Mouse (Mus musculus) bone marrow, adult 2 months (tissue): Measurements from ENCODE around the gene Serp2. TPM values are rescaled to one million over a fixed set of nuclear protein-coding genes. Genes with fewer than 3 reads are reported as not detected.

Experiments
- H3K27ac ChIP-seq: fragments of 200-500 bp; 2 replicates; pipeline ENCODE4 v1.5.1; 2012; ENCODE audit warnings: low read depth, mild to moderate bottlenecking, control low read depth, inconsistent platforms, low read length; ENCODE audit not compliant: control insufficient read depth, poor library complexity, insufficient read depth
- H3K4me1 ChIP-seq: fragments of 200-500 bp; 2 replicates; pipeline ENCODE4 v1.6.1; 2011; ENCODE audit warnings: low read length; ENCODE audit not compliant: control insufficient read depth, insufficient read depth
- H3K4me3 ChIP-seq: fragments of 200-500 bp; replicated peaks from 2 replicates; pipeline ENCODE3; 2011; ENCODE audit warnings: mild to moderate bottlenecking, low read depth, low read length, control low read depth; ENCODE audit not compliant: control insufficient read depth
- CTCF ChIP-seq: fragments of 200-500 bp; IDR thresholded peaks from 2 replicates; pipeline ENCODE4 v1.5.1; 2011; ENCODE audit warnings: low read length, control low read depth; ENCODE audit not compliant: control insufficient read depth, insufficient read depth
- POLR2A ChIP-seq: fragments of 200-500 bp; IDR thresholded peaks from 2 replicates; pipeline ENCODE4 v1.6.1; 2011; ENCODE audit warnings: low read depth, mild to moderate bottlenecking, control low read depth, low read length, borderline replicate concordance; ENCODE audit not compliant: control insufficient read depth
- WGBS: fragments of 180-500 bp; shearing (Covaris S2); methylation state at CpG from one replicate; pipeline ENCODE4 v1.1.7; 2018; 5-methylcytosine and 5-hydroxymethylcytosine counted together
- polyA plus RNA-seq: library from polyadenylated mRNA; stranded (reverse); fragments of >200 nt; gene quantifications from 2 replicates; pipeline ENCODE4 v1.2.4, GENCODE M21; 2011; ENCODE audit warnings: low replicate concordance; ENCODE audit not compliant: missing spikeins, insufficient read depth, insufficient read length

Gene Serp2
- polyA plus RNA-seq, 1 experiment = not detected

DNA sequence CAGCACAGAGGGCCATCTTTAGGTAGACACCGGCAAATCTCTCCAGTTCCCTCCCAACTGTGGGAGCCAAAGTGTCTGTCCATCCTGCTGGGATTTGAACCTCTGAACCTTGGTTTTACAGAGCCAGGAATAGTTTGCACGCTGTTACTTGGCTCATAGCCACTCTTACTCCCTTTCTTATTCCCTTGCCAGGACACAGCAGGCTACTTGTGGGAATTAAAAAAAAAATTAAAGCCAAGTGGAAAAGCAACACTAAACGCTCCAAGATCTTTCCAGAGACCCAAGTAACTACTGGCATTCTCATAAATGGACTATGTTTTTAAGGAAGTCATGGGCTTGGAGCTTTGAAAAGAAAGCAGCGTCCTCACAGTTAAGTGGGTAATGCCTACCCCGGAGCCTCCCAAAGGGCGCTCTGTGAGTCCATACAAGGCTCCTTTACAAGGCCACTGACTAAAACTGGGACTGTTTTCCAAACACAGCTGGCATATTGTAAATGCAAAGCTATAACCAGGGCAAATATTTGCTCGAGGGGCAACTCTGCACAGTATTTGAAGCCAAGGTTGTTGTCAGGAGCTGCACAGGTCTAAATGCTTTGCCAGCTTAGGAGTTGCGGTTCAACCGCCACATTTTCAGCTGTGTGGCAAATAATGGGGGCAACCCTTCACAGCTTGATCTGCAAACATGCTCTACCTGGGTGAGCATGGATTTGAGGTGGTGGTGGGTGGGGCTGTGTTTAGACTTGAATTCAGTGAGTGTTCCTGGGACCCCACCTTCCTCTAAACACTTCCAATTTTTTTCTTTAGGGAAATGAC, 38.6 kb upstream of the Serp2 start:
- H3K27ac ChIP-seq = no peak overlapping the region
- no peaks in the 10 kb centered on the region; the same call in none of the 2 replicates for H3K4me1 ChIP-seq
- TF ChIP-seq POLR2A = no peak
- no peak for TF ChIP-seq CTCF
- no peak overlapping the region for H3K4me3 ChIP-seq
- WGBS = 83% methylated on average over 9 of the region's 9 CpGs

GRCm38 (mm10) chr14:76594351-76594885, 37.7 kb upstream of the Serp2 start:
- Histone ChIP-seq H3K4me3 (no peak overlapping the region), H3K4me1 (no peaks in the 10 kb centered on the region; the same call in none of the 2 replicates), H3K27ac (no peak overlapping the region)
- WGBS = 51% methylated on average over 6 of the region's 6 CpGs
- TF ChIP-seq POLR2A = no peak
- TF ChIP-seq CTCF = no peak

- Histone ChIP-seq H3K27ac (no peak overlapping the region), H3K4me3 (no peak overlapping the region), H3K4me1 (no peaks in the 10 kb centered on the region; the same call in none of the 2 replicates)
- 79% methylated on average over 15 of the region's 15 CpGs for WGBS
- no peak for TF ChIP-seq POLR2A
- TF ChIP-seq CTCF = no peak
Observed at GRCm38 (mm10) chr14:76593630-76594193, 37.0 kb upstream of the Serp2 start.

- 87% methylated on average over 12 of the region's 12 CpGs for WGBS
- TF ChIP-seq CTCF = no peak
- no peak for TF ChIP-seq POLR2A
- H3K4me3 ChIP-seq = no peak overlapping the region
- no peaks in the 10 kb centered on the region; the same call in none of the 2 replicates for H3K4me1 ChIP-seq
- no peak overlapping the region for H3K27ac ChIP-seq
Observed at GRCm38 (mm10) chr14:76592721-76593120, 36.0 kb upstream of the Serp2 start.

DNA sequence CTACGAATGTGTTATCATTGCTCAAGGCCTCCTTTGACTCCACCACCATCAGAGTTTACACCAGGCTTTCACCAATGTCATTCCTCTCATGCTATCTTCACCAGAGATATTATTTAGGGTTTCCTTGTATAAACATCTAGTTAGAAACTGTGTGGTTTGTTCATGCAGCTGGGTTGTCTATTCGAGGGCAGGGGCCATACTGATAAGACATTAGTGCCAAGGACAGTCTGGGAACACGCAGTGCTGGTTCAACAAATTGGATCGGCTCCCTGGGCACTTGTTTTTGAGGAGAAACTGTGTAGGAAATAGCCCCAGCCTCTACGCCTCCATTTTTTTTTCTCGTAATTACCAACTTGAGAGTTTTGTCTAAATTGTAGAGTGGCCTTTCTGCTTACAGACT, 35.4 kb upstream of the Serp2 start:
- H3K4me1 ChIP-seq = no peaks in the 10 kb centered on the region; the same call in none of the 2 replicates
- WGBS = 59% methylated on average over 6 of the region's 6 CpGs
- H3K27ac ChIP-seq = no peak overlapping the region
- TF ChIP-seq POLR2A (no peak), CTCF (no peak)
- H3K4me3 ChIP-seq = no peak overlapping the region

DNA sequence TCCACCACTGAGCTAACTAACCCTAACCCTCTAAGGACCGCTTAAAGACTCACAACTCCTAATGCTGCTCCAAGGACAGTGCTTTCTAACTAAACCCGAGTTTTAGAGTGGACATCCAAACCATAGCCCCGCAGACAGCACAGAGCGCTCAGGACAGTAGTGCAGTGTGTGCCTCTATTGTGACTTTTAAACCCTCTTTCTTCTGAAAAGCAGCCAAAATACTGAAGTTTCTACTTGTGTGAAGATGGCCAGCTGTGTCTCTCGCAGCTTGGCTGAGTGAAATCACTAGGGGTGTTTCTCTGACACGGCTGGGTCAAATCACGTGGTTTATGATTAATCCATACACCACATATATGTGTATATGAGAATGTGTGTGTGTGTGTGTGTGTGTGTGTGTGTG, 33.4 kb upstream of the Serp2 start:
- H3K4me1 ChIP-seq = no peaks in the 10 kb centered on the region; the same call in none of the 2 replicates
- WGBS = 86% methylated on average over 7 of the region's 7 CpGs
- no peak overlapping the region for H3K4me3 ChIP-seq
- no peak for TF ChIP-seq CTCF
- no peak for TF ChIP-seq POLR2A
- no peak overlapping the region for H3K27ac ChIP-seq

GRCm38 (mm10) chr14:76589671-76590070, 33.0 kb upstream of the Serp2 start:
- no peaks in the 10 kb centered on the region; the same call in none of the 2 replicates for H3K4me1 ChIP-seq
- WGBS = 72% methylated on average over 1 of the region's 1 CpGs
- TF ChIP-seq POLR2A (no peak), CTCF (no peak)

DNA sequence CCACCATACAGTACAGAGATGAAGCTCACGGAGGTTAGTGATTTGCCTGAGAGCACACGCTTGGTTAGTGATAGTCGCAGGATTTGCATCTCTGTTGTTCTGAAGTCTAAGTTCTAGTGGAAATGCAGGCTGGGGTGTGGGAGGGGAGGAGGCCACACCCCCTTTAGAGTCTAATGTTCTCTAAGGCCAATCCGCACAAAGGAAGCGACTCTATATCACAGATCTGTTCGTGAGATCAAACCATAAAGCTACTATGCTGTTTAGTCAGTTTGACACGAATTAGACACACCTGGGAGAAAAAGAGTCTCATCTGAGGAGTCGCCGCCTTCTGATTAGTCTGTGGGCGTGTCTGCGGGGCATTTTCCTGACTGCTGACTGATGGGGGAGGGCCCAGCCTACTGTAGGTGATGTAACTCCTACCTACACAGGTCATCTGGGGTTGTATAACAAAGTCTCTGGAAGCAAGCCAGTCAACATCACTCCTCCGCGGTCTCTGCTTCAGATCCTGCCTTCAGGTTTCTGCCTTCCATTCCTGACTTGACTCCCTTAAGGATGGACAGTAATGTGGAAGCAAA, 29.2 kb upstream of the Serp2 start:
- Histone ChIP-seq H3K4me1 (no peaks in the 10 kb centered on the region), H3K27ac (no peak overlapping the region), H3K4me3 (no peak overlapping the region)
- 82% methylated on average over 13 of the region's 13 CpGs for WGBS
- TF ChIP-seq CTCF = no peak
- no peak for TF ChIP-seq POLR2A

More at GRCm38 (mm10) chr14:76589671-76590070, 33.0 kb upstream of the Serp2 start:
- H3K27ac ChIP-seq = no peak overlapping the region
- no peak overlapping the region for H3K4me3 ChIP-seq
